Mouse (Mus musculus): ENCODE measurements around the gene Pbld2. TPM values are rescaled to one million over a fixed set of nuclear protein-coding genes. Genes with fewer than 3 reads are reported as not detected.

Gene Pbld2
- total and polyA plus RNA-seq, 3 experiments, result 0.15 TPM; not detected in 1

DNA sequence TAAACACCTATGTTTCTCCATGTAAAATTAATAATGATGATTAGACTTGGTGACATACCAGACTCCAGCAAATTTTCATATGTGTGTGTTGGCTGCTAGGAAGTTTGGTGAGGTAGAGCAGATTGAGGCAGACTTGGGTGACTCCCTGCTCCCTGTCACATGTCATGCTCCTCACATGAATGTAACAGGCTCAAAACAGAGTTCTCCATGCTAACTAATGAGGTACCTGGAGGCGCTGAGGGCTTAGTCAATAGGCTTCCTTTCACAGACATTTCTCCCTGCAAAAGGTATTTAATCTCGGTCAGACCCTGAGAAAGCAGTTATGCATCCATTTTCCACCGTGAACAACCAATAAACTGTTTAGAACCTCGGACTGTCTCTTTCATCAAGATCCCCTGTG, 4.3 kb downstream of the Pbld2 start:
- Histone ChIP-seq H3K27me3 (ENCODE audit: control insufficient read depth in 1 of 2, insufficient read depth in 2 of 2, low read length in 2 of 2) (no peaks in the 10 kb centered on the region), H3K4me3 (ENCODE audit: control insufficient read depth in 1 of 2, insufficient read depth in 1 of 2, low read depth in 2 of 2, low read length in 2 of 2) (no peak overlapping the region), H3K9me3 (replicated peaks; ENCODE audit: insufficient read depth, low read length) (no peaks in the 10 kb centered on the region), H3K79me2 (ENCODE audit: control insufficient read depth, insufficient read depth, low read length, poor library complexity) (peaks cover 5% of the 10 kb centered on the region), H3K9ac (ENCODE audit: control insufficient read depth, low read depth, low read length, poor library complexity, severe bottlenecking) (no peak overlapping the region), H3K4me1 (ENCODE audit: control insufficient read depth in 1 of 2, insufficient read depth in 2 of 2, low read length in 2 of 2) (peaks cover 0 to 6% of the 10 kb centered on the region in 2 experiments; a peak in 3 of 4 replicates), H3K27ac (ENCODE audit: control insufficient read depth, low read depth, low read length) (no peak overlapping the region), H3K36me3 (ENCODE audit: control insufficient read depth in 1 of 2, insufficient read depth in 2 of 2, low read length in 2 of 2) (peaks cover 0 to 10% of the 10 kb centered on the region in 2 experiments; a peak in 2 of 4 replicates)
- no peak for DNase-seq (ENCODE audit: low read depth, low spot score)
- TF ChIP-seq E2F4 (IDR thresholded peaks at IDR 0.05; ENCODE audit: borderline replicate concordance, low read depth, low read length) (no peak), GATA1 (IDR thresholded peaks at IDR 0.05; ENCODE audit: low read depth, low read length) (no peak), MYB (IDR thresholded peaks at IDR 0.05; ENCODE audit: low read depth, low read length) (no peak), POLR2A (IDR thresholded peaks at IDR 0.05; ENCODE audit: control insufficient read depth in 1 of 2, insufficient read depth in 1 of 2, low read depth in 1 of 2, low read length in 2 of 2, poor library complexity in 1 of 2) (no peak), GABPA (IDR thresholded peaks at IDR 0.05; ENCODE audit: low read depth, low read length) (no peak), MAZ (IDR thresholded peaks at IDR 0.05; ENCODE audit: low read depth, low read length) (no peak), ZNF384 (IDR thresholded peaks at IDR 0.05; ENCODE audit: low read depth, low read length) (no peak), RAD21 (IDR thresholded peaks at IDR 0.05; ENCODE audit: low read depth, low read length) (no peak), CHD2 (IDR thresholded peaks at IDR 0.05; ENCODE audit: low read length) (no peak), MYC (IDR thresholded peaks at IDR 0.05; ENCODE audit: low read depth, low read length) (no peak), SIN3A (IDR thresholded peaks at IDR 0.05; ENCODE audit: low read length) (no peak), CTCF (IDR thresholded peaks at IDR 0.05 in 2 of 3, conservative IDR thresholded peaks at IDR 0.05 in 1 of 3; ENCODE audit: control insufficient read depth in 1 of 3, insufficient read depth in 1 of 3, low read depth in 2 of 3, low read length in 3 of 3, poor library complexity in 1 of 3, severe bottlenecking in 1 of 3) (no peak), TCF12 (IDR thresholded peaks at IDR 0.05; ENCODE audit: low read depth, low read length) (no peak), CHD1 (IDR thresholded peaks at IDR 0.05; ENCODE audit: low read depth, low read length) (no peak), POLR2AphosphoS2 (IDR thresholded peaks at IDR 0.05; ENCODE audit: low read length) (no peak), ETS1 (IDR thresholded peaks at IDR 0.05; ENCODE audit: low read depth, low read length) (no peak), ZC3H11A (IDR thresholded peaks at IDR 0.05; ENCODE audit: low read depth, low read length) (no peak), USF1 (IDR thresholded peaks at IDR 0.05; ENCODE audit: low read depth, low read length) (no peak)

GRCm38 (mm10) chr10:63032267-63032666, 8.2 kb downstream of the Pbld2 start:
- no peaks in the 10 kb centered on the region for H3K9me3 ChIP-seq (replicated peaks; ENCODE audit: insufficient read depth, low read length)
- no peaks in the 10 kb centered on the region for H3K4me1 ChIP-seq (ENCODE audit: control insufficient read depth in 1 of 2, insufficient read depth in 2 of 2, low read length in 2 of 2)
- TF ChIP-seq E2F4 (IDR thresholded peaks at IDR 0.05; ENCODE audit: borderline replicate concordance, low read depth, low read length) (no peak), NRF1 (IDR thresholded peaks at IDR 0.05; ENCODE audit: insufficient read depth, low read depth, low read length, poor library complexity, severe bottlenecking) (no peak), JUND (IDR thresholded peaks at IDR 0.05; ENCODE audit: low read depth, low read length) (no peak), MAFK (IDR thresholded peaks at IDR 0.05; ENCODE audit: borderline replicate concordance, low read depth, low read length) (no peak), MAZ (IDR thresholded peaks at IDR 0.05; ENCODE audit: low read depth, low read length) (no peak), BHLHE40 (IDR thresholded peaks at IDR 0.05; ENCODE audit: borderline replicate concordance, low read depth, low read length) (no peak), MYC (IDR thresholded peaks at IDR 0.05; ENCODE audit: low read depth, low read length) (no peak), CTCF (IDR thresholded peaks at IDR 0.05 in 2 of 3, conservative IDR thresholded peaks at IDR 0.05 in 1 of 3; ENCODE audit: control insufficient read depth in 1 of 3, insufficient read depth in 1 of 3, low read depth in 2 of 3, low read length in 3 of 3, poor library complexity in 1 of 3, severe bottlenecking in 1 of 3) (no peak), ZMIZ1 (IDR thresholded peaks at IDR 0.05; ENCODE audit: low read depth, low read length) (no peak), MAX (IDR thresholded peaks at IDR 0.05; ENCODE audit: low read length) (no peak), ETS1 (IDR thresholded peaks at IDR 0.05; ENCODE audit: low read depth, low read length) (no peak), POLR2AphosphoS5 (IDR thresholded peaks at IDR 0.05; ENCODE audit: borderline replicate concordance, low read depth, low read length) (no peak), MYB (IDR thresholded peaks at IDR 0.05; ENCODE audit: low read depth, low read length) (no peak), HCFC1 (IDR thresholded peaks at IDR 0.05; ENCODE audit: low read depth, low read length) (no peak), GATA1 (IDR thresholded peaks at IDR 0.05; ENCODE audit: low read depth, low read length) (no peak), POLR2A (IDR thresholded peaks at IDR 0.05; ENCODE audit: control insufficient read depth in 1 of 2, insufficient read depth in 1 of 2, low read depth in 1 of 2, low read length in 2 of 2, poor library complexity in 1 of 2) (no peak)
- DNase-seq (ENCODE audit: low read depth, low spot score), result no peak
- no peaks in the 10 kb centered on the region for H3K36me3 ChIP-seq (ENCODE audit: control insufficient read depth in 1 of 2, insufficient read depth in 2 of 2, low read length in 2 of 2)
- no peak overlapping the region for H3K9ac ChIP-seq (ENCODE audit: control insufficient read depth, low read depth, low read length, poor library complexity, severe bottlenecking)
- H3K27ac ChIP-seq (ENCODE audit: control insufficient read depth, low read depth, low read length), result no peak overlapping the region
- no peak overlapping the region for H3K4me3 ChIP-seq (ENCODE audit: control insufficient read depth in 1 of 2, insufficient read depth in 1 of 2, low read depth in 2 of 2, low read length in 2 of 2)
- H3K27me3 ChIP-seq (ENCODE audit: control insufficient read depth in 1 of 2, insufficient read depth in 2 of 2, low read length in 2 of 2), result peaks cover 0 to 1% of the 10 kb centered on the region in 2 experiments; a peak in 1 of 4 replicates
- H3K79me2 ChIP-seq (ENCODE audit: control insufficient read depth, insufficient read depth, low read length, poor library complexity), result no peaks in the 10 kb centered on the region

All from MEL (cell line).